Mouse (Mus musculus): ENCODE data around the gene Nudt1.

Nudt1 gene

DNA sequence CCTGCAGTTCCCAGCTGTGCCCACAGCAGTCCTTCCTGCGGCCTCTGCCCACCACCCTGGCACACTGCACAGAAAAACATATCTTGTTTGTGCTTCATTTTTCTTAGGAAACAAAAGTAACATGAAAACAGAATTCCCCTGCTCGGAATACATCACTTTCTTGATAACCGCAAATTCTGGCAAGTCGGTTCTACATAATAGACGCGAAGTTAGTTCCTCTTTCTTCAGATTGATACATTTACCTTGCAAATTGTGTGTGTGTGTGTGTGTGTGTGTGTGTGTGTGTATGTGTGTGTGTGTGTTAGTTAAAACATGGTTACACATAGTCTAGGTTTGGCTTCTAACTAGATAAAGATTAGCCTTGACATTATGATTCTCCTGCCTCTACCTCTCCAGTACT lies 61.2 kb downstream of the Nudt1 start:
- no peak for DNase-seq (ENCODE audit: low spot score in 2 of 2)

DNA sequence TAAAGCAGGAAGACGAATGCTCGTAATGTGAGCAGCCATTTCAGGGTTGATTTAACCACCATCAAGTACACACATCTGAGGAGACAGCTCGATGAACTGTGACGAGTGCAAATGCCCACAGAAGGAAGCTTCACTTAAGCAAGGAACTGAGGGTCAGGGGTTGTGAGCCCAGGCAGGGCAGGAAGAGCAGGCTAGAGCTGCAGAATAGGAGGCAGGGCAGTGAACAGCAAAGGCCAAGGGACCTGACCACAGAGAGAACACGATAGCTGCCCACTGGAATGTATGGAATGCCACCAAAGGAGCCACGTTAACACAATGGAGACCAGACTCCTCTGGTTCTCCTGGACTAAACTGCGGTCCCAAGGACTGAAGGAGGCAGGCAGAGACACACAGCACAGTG lies 62.1 kb downstream of the Nudt1 start:
- DNase-seq (ENCODE audit: low spot score in 2 of 2): no peak

DNA sequence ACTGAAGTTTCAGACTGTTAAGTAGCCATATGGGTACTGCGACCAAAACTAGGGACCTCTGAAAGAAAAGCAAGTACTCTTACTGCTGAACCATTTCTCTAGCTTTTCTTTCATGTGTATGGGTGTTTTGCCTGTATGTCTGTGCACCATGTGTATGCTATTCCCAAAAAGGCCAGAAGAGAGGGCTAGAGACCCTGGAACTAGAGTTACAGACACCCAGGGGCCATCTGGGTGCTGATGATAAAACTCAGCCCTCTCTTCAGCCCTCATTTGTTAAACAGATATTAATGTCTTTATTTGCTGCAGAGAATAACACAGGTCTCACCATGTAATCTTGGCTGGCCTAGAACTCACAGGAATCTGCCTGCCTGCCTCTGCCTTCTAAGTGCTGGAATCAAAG lies 63.0 kb downstream of the Nudt1 start:
- DNase-seq (ENCODE audit: low spot score in 2 of 2): no peak

DNA sequence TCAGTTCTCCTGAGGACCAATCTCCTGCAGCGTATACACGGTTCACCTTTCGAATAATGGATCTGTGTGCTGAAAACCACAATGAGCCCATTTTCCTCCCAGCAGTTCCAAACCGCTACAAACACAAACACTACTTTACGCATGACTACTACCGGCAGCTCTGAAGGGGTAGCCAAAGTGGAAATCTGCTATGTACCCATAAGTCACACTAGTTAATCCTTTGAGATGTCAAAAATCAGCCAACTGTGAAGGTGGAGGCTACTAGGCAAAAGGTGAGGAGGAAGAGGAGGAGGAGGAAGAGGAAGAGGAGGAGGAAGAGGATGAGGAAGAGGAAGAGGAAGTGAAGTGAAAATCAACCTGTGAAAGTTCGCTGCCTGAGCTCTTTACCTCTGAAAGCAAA lies 65.8 kb downstream of the Nudt1 start:
- no peak for DNase-seq (ENCODE audit: low spot score in 2 of 2)

All from frontal cortex, postnatal 10 days (tissue).